Mouse (Mus musculus) ES-Bruce4 (cell line): Measurements from ENCODE around the gene Sec1.

Experiments
- CTCF ChIP-seq: IDR thresholded peaks from one replicate; pipeline ENCODE4 v1.8.1; 2011; ENCODE audit warnings: low read depth, low read length
- POLR2A ChIP-seq: IDR thresholded peaks from one replicate; pipeline ENCODE4 v1.8.1; 2011; ENCODE audit warnings: low read length; ENCODE audit not compliant: insufficient read depth

DNA sequence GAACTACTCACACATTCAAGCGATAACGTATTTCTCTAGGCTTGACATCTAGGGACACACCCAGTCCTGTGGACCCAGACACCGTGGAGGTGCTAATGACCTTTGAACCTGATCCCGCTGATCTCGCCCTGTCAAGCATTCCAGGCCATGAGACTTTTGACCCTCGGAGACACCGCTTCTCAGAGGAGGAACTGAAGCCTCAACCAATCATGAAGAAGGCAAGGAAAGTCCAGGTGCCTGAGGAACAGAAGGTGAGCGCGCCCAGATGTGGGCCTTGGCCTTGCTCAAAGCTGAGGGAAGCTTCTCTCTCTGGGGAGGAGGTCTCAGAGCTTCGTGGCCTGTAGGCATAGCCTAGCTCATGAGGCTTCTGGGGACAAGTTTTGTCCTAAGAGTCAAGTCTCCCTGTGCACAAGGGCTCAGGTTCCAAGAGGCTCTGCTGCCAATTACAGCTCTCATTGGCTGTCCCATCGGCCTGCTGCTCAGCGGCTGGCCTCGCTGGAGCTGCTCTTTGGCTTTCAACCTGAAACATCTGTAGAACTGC, 14.1 kb upstream of the Sec1 start:
- TF ChIP-seq CTCF = no peak
- TF ChIP-seq POLR2A = no peak
